Mouse (Mus musculus): Measurements from ENCODE around the gene Gga2.

Gga2 gene

DNA sequence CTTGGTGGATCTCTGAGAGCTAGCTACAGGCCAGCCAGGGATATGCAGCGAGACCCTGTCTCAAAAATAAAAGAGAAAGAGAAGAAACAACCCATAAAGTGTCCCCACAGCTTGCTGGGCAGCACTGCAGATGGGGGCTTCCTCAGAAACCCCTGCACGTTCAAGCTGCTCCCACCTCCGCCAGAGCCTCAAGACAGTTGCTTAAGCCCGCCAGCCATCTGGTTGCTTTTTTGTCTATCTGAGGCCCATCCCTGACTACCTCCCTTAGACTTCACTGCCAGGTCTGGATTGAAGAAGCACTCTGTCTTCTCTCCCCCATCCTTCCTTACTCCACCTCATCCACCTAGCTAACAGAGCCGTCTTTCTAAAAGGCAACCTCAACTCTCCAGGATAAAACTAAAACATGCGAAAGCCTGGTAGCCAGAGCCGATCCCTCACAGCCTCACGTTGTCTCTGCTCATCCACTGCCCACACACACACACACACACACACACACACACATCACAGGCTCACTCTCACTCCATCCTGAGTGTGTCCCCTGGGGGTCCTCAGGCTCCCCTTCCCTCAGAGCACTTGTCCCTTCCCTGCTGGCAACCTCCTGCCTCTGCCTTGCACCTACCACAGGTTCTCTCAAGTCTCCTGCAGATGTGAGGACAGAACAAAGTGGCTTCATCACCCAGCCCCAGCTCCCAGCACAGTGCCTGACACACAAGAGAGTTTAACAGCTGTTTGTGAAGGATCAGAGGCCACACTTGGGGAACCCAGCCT lies 82.7 kb downstream of the Gga2 start:
- no peak for DNase-seq (ENCODE audit: low read depth, low spot score)

GRCm38 (mm10) chr7:121936861-121937630 lies 84.0 kb downstream of the Gga2 start:
- no peak for DNase-seq (ENCODE audit: low read depth, low spot score)
